Mouse (Mus musculus) lung, postnatal 0 days (tissue): ENCODE results near the gene Cdh26. TPM values are rescaled to one million over a fixed set of nuclear protein-coding genes. Genes with fewer than 3 reads are reported as not detected.
A peak's percentile ranks its signal among the peaks of the same experiment; 100 is the strongest.

Experiments used
- ATAC-seq: fragments of 200-750 bp; cut with Nextera tagmentation; 2 replicates; pipeline ENCODE4 v1.8.0; 2017; ENCODE audit warnings: moderate library complexity
- DNase-seq: peaks from one replicate; pipeline ENCODE4 v3.0.0-alpha.2; 2016; ENCODE audit warnings: low spot score
- H3K27ac ChIP-seq: fragments of 300-500 bp; sonication (generic); 2 replicates; pipeline ENCODE4 v1.5.1; 2014; ENCODE audit warnings: antibody characterized with exemption, mild to moderate bottlenecking, low read length, mixed read lengths
- H3K27me3 ChIP-seq: fragments of 300-500 bp; sonication (generic); replicated peaks from 2 replicates; pipeline ENCODE4 v1.6.1; 2014; ENCODE audit warnings: low read length, mixed read lengths; ENCODE audit not compliant: insufficient read depth
- H3K36me3 ChIP-seq: fragments of 300-500 bp; sonication (generic); 2 replicates; pipeline ENCODE4 v1.6.1; 2014; ENCODE audit warnings: low read length, mixed read lengths; ENCODE audit not compliant: insufficient read depth
- H3K4me1 ChIP-seq: fragments of 300-500 bp; sonication (generic); 2 replicates; pipeline ENCODE4 v1.6.1; 2014; ENCODE audit warnings: antibody characterized with exemption, low read depth, low read length, mixed read lengths; ENCODE audit not compliant: insufficient read depth
- H3K4me2 ChIP-seq: fragments of 300-500 bp; sonication (generic); replicated peaks from 2 replicates; pipeline ENCODE4 v1.6.1; 2014; ENCODE audit warnings: low read depth, mild to moderate bottlenecking, low read length, moderate library complexity, mixed read lengths
- H3K4me3 ChIP-seq: fragments of 300-500 bp; sonication (generic); 2 replicates; pipeline ENCODE4 v1.5.1; 2014; ENCODE audit warnings: low read depth, low read length
- H3K9ac ChIP-seq: fragments of 300-500 bp; sonication (generic); replicated peaks from 2 replicates; pipeline ENCODE4 v1.6.1; 2014; ENCODE audit warnings: low read depth, mild to moderate bottlenecking
- H3K9me3 ChIP-seq: fragments of 300-500 bp; sonication (generic); 2 replicates; pipeline ENCODE4 v1.6.1; 2016; ENCODE audit warnings: low read length, mixed read lengths
- CTCF ChIP-seq: IDR thresholded peaks from 2 replicates; pipeline ENCODE4 v1.5.1; 2016; ENCODE audit warnings: antibody characterized with exemption, mild to moderate bottlenecking
- EP300 ChIP-seq: IDR thresholded peaks from 2 replicates; pipeline ENCODE4 v1.6.1; 2016; ENCODE audit warnings: antibody characterized with exemption, mild to moderate bottlenecking, control low read depth
- WGBS: fragments of 180-500 bp; shearing (Covaris S2); extraction: QIAGEN DNeasy Blood & Tissue Kit; methylation state at CpG from one replicate; pipeline ENCODE4 v1.1.7; 2014; 5-methylcytosine and 5-hydroxymethylcytosine counted together
- polyA plus RNA-seq: library from polyadenylated mRNA; unstranded; fragments of >200 nt; fragmentation: Nextera tagmentation; extraction: Ambion mirVana; gene quantifications from 2 replicates; pipeline ENCODE4 v1.2.1, GENCODE M21; 2015

Gene Cdh26
- polyA plus RNA-seq, 1 experiment from 2014 or later = 0.13 TPM

DNA sequence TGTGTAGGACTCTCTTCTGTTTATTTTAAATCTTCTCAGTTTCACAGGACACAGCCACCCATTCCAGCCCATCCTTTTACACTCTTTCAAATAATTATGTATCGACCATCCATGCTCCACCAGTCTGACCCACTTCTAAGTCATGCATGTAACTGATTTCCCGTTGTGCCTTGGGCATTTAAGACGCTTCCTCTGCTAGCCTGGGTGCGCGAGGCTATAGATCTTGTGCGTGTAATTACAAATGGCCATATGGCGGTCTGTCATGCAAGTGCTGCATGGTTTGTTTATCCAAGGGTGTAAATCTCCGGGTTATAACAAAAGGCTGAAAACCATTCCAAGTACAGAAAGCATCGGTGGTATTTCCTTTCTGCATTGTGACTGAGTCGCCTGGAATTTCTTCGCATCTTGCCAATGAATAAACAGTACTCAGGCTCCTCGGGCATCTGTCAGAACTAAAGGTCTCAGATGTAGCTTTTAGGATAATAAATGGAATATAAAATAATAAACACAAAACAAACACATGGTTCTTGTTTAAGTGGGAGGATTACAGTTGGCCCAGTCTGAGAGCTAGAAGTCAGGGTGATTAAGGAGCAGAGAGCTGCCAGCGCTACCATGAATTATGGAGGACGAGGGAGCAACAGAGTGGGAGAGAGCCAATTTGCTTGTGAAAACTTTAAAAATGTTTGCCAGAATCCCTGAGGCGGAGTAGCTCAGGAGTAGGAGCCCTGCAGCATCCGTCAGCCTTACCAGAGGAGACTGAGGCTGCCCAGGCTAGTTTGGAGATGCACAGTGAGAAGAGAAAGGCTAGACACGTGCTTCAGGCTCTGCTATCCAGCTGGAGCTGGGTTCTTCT, 24.6 kb downstream of the Cdh26 start:
- DNase-seq (peak; percentile 44), ATAC-seq (peak; percentile 73)
- Histone ChIP-seq H3K4me3 (no peak overlapping the region), H3K4me1 (peaks cover 4% of the 10 kb centered on the region; the same call in 1 of the 2 replicates), H3K27me3 (no peaks in the 10 kb centered on the region), H3K36me3 (no peaks in the 10 kb centered on the region), H3K27ac (no peak overlapping the region), H3K4me2 (no peak overlapping the region), H3K9me3 (no peaks in the 10 kb centered on the region), H3K9ac (no peak overlapping the region)
- 25% methylated on average over 17 of the region's 17 CpGs for WGBS
- no peak for TF ChIP-seq CTCF
- peak; percentile 70 for TF ChIP-seq EP300

DNA sequence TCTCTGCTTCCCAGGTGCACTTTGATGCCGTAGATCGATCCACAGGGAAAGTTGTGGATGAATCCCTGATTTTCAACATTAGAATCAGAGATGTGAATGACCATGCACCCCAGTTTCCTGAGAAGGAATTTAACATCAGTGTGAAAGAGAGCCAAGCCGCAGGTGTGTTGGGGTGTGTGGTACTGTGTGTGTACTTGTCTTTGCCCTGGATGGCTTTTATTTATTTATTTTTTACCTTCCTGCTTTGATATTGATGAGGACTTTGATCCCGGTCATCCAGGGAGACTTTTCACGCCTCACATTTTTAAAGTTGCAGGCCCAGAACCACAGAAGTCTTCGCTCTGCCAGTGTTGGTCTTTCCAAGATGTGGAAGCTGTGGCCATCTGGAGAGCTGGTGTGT, 27.1 kb downstream of the Cdh26 start:
- Histone ChIP-seq H3K9ac (no peak overlapping the region), H3K27me3 (no peaks in the 10 kb centered on the region), H3K4me3 (no peak overlapping the region), H3K36me3 (no peaks in the 10 kb centered on the region), H3K4me1 (peaks cover 4% of the 10 kb centered on the region; the same call in 1 of the 2 replicates), H3K27ac (no peak overlapping the region), H3K9me3 (no peaks in the 10 kb centered on the region), H3K4me2 (no peak overlapping the region)
- no peak for DNase-seq
- 82% methylated on average over 6 of the region's 6 CpGs for WGBS
- TF ChIP-seq EP300 (no peak), CTCF (no peak)
- ATAC-seq = no peak

DNA sequence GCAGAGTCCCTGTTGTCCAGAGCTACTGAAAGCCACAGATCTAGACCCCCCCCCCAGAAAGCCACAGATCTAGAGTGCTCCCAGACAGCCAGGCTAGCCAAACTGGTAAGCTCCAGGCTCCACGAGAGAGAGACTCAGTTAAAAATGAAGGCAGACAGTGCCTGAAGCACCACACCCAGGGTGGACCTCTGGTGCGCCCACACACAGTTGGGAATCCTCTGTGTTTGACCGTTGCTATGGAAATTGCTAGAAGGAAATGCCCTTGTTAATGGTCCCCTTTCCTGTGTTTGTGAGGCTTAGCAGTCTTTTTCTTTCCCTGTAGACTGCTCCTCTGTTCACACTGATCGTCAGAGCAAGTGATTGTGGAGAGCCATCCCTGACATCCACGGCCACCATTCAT, 30.0 kb downstream of the Cdh26 start:
- ATAC-seq (no peak; the same call in 1 of the 2 replicates), DNase-seq (peak; percentile 17)
- Histone ChIP-seq H3K4me2 (0 out of 2 replicates have a peak overlapping the region, but pooled peaks have one; percentile 5), H3K4me1 (peaks cover 2% of the 10 kb centered on the region; the same call in 1 of the 2 replicates), H3K9me3 (no peaks in the 10 kb centered on the region), H3K36me3 (no peaks in the 10 kb centered on the region), H3K4me3 (no peak overlapping the region), H3K27ac (no peak overlapping the region), H3K9ac (no peak overlapping the region), H3K27me3 (no peaks in the 10 kb centered on the region)
- TF ChIP-seq CTCF (no peak), EP300 (no peak)
- WGBS = 39% methylated on average over 5 of the region's 5 CpGs

DNA sequence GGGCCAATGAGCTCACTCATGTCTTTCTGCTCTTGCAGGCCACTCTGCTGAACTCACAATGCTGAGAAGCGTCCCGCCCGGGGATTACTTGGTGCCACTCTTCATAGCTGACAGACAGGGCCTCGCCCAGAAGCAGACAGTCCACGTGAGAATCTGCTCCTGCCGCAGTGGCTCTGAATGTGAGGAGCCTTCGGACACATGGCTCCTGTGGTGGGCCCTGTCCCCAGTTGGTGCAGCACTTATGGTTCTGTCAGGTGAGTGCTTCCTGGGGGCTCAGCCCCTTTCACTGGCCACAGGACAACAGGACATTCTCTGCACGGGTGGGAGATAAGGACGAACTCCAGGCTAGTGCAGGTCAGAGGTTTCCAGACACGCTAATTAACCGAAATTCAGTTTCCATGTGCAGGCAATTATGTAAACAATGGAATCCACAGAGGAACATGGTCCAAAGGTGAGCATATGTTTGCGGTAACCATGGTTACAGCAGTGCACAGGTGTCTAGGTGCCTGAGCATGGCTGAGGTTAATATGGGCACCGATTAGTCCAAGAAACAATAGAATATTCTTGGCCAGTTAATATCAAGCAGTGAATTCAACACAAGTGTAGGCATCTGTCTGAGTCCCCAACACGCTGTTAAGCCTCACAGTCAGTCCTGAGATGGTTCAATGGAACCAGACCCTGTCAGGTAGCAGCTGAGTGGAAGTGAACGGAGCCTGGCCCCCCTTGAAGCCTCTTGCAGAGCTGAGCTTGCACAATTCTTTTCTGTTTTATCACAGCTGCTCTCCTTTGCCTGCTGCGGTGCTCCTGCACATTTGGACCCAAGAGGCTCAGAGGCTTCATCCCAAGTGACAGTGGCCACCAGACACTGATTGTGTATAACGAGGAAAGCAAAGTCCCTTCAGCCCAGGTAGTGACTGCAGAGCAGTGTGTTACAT, 41.5 kb downstream of the Cdh26 start:
- Histone ChIP-seq H3K9ac (no peak overlapping the region), H3K27ac (no peak overlapping the region), H3K36me3 (no peaks in the 10 kb centered on the region), H3K4me3 (no peak overlapping the region), H3K9me3 (no peaks in the 10 kb centered on the region), H3K27me3 (no peaks in the 10 kb centered on the region), H3K4me2 (no peak overlapping the region), H3K4me1 (no peaks in the 10 kb centered on the region)
- DNase-seq (no peak), ATAC-seq (no peak)
- 52% methylated on average over 17 of the region's 17 CpGs for WGBS
- no peak for TF ChIP-seq EP300
- no peak for TF ChIP-seq CTCF

DNA sequence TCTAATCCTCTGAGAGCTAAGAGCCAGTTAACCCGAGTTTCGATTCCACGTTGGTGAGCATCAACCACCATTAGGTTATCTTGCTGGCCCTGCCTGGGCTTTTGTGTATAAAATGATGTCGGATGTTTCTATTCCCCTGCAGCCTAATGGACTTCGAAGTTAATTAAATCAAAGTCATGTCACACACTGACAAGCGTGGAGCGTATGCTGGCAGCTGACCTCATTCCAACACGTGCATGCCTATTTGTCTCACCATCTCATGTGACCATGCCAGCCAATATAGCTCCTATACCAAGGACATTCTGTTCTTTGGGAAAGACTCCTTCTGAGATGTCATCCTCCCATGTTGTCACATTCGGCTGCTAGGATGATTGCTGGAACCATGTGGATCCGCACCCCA, 43.6 kb downstream of the Cdh26 start:
- TF ChIP-seq EP300 (no peak), CTCF (no peak)
- ATAC-seq (no peak), DNase-seq (no peak)
- Histone ChIP-seq H3K4me2 (no peak overlapping the region), H3K9me3 (no peaks in the 10 kb centered on the region), H3K4me3 (no peak overlapping the region), H3K27me3 (no peaks in the 10 kb centered on the region), H3K27ac (no peak overlapping the region), H3K9ac (no peak overlapping the region), H3K4me1 (no peaks in the 10 kb centered on the region), H3K36me3 (no peaks in the 10 kb centered on the region)
- WGBS = 53% methylated on average over 10 of the region's 10 CpGs

DNA sequence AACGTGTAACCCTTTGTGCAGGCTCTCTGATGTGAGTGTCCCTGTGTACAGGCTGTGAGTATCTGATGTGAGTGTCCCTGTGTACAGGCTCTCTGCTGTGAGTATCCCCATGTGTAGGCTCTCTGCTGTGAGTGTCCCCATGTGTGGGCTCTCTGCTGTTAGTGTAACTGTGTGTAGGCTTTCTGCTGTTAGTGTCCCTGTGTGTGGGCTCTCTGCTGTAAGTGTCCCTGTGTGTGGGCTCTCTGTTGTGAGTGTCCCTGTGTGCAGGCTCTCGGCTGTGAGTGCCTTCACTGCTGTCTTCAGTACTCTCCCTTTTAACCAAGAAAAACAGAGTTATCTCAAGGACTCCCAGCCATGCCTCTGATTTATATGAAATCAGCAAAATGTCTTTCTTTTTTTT, 46.9 kb downstream of the Cdh26 start:
- no peaks in the 10 kb centered on the region for H3K4me1 ChIP-seq
- H3K27me3 ChIP-seq = no peaks in the 10 kb centered on the region
- H3K4me3 ChIP-seq = no peak overlapping the region
- no peaks in the 10 kb centered on the region for H3K9me3 ChIP-seq
- 45% methylated on average over 2 of the region's 2 CpGs for WGBS
- ATAC-seq (no peak), DNase-seq (no peak)
- H3K27ac ChIP-seq = no peak overlapping the region
- H3K9ac ChIP-seq = no peak overlapping the region
- H3K4me2 ChIP-seq = no peak overlapping the region
- no peaks in the 10 kb centered on the region for H3K36me3 ChIP-seq
- TF ChIP-seq EP300 = no peak
- TF ChIP-seq CTCF = no peak
